Mouse (Mus musculus): ENCODE measurements at regions not wholly inside any gene's neighbourhood (a gene's known extent, or its start where the extent isn't known, plus 50 kb on each side); places are given as distances from the start of the nearest gene placed in this dataset.

DNA sequence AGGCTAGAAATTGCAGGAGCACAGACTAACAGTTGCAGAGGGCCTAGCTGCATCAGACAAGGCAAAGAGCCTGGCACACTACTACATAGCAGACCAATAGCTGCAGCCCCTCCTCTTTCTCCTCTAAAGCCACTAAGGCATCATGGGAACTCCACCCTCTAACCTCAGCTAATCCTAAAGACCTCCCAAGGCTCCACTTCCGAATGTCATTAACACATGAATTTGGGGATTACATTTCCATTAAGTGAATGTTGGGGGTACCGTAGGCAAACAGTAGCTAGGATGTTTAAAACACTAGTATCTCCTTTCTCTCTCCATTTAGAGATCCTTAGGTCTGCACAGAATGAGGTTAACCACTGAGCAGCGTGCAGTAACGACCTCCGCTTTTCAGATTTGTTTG lies 173.1 kb downstream of the Sox4 start:
- no peak for DNase-seq
- no peaks in the 10 kb centered on the region for H3K4me1 ChIP-seq (ENCODE audit: control insufficient read depth, insufficient read depth, low read length)
- H3K27me3 ChIP-seq (ENCODE audit: control insufficient read depth, insufficient read depth, low read length) = no peaks in the 10 kb centered on the region
- WGBS = 83% methylated on average over 5 of the region's 5 CpGs
- H3K27ac ChIP-seq (ENCODE audit: insufficient read depth, low read length) = no peak overlapping the region
- no peak overlapping the region for H3K4me3 ChIP-seq (replicated peaks; ENCODE audit: insufficient read depth, low read depth, low read length)
- no peak for TF ChIP-seq CTCF (IDR thresholded peaks at IDR 0.05; ENCODE audit: borderline replicate concordance, insufficient read depth, low read depth, low read length)
- TF ChIP-seq POLR2A (IDR thresholded peaks at IDR 0.05; ENCODE audit: borderline replicate concordance, insufficient read depth, low read length) = no peak

DNA sequence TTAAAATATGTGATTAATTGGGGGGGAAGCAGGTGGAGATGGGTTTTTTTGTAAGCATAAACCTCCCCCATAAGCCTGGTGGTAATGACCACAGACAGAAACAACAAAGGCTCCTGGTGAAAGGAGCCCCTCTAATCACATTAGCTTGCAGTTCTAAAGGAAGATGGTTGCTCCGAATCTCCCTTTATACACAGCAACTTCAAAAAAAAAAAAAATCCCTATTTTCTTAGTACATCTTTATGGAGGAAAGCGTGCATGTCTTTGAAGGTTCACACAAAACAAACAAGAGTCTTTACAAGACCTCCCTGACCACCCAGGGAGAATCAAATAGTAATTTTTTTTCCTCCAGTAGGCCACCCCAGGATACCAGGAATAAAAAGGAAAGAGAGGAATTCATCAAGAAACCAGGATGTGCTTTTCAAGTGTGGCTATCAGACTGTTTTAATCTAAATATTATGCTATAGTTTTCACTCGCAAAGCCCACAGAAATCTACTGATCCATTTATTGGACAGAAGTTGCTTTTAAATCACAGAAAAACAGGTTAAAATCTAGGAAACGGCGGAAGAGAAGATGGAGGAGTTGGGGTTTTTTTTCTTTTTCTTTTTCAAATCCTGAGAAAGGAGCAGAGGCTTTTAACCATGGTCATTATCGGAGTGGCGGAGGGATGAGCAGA lies 178.2 kb downstream of the Sox4 start:
- Histone ChIP-seq H3K27me3 (ENCODE audit: control insufficient read depth, insufficient read depth, low read length) (no peaks in the 10 kb centered on the region), H3K4me1 (ENCODE audit: control insufficient read depth, insufficient read depth, low read length) (no peaks in the 10 kb centered on the region), H3K4me3 (replicated peaks; ENCODE audit: insufficient read depth, low read depth, low read length) (no peak overlapping the region), H3K27ac (ENCODE audit: insufficient read depth, low read length) (no peak overlapping the region)
- no peak for DNase-seq
- 82% methylated on average over 7 of the region's 7 CpGs for WGBS
- TF ChIP-seq CTCF (IDR thresholded peaks at IDR 0.05; ENCODE audit: borderline replicate concordance, insufficient read depth, low read depth, low read length) (no peak), POLR2A (IDR thresholded peaks at IDR 0.05; ENCODE audit: borderline replicate concordance, insufficient read depth, low read length) (no peak)

DNA sequence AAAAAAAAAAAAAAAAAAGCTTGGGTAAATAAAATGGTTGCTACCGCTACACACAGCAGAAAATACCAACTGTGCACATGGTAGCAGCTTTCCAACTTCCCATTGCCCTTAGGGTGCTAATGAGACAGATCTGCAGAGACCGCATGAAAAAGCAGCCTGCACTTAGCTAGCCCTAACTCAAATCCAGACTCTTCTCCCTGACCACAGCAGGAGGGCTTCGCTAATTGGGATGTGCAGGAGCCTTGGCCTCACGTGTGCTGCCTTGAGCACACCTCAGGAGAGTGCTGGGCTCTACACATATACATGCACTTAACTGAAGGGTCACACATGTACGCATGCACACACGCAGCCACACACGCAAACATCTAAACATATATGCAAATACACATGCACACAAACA lies 178.9 kb downstream of the Sox4 start:
- Histone ChIP-seq H3K27me3 (ENCODE audit: control insufficient read depth, insufficient read depth, low read length) (no peaks in the 10 kb centered on the region), H3K27ac (ENCODE audit: insufficient read depth, low read length) (no peak overlapping the region), H3K4me3 (replicated peaks; ENCODE audit: insufficient read depth, low read depth, low read length) (no peak overlapping the region), H3K4me1 (ENCODE audit: control insufficient read depth, insufficient read depth, low read length) (no peaks in the 10 kb centered on the region)
- TF ChIP-seq POLR2A (IDR thresholded peaks at IDR 0.05; ENCODE audit: borderline replicate concordance, insufficient read depth, low read length) = no peak
- no peak for TF ChIP-seq CTCF (IDR thresholded peaks at IDR 0.05; ENCODE audit: borderline replicate concordance, insufficient read depth, low read depth, low read length)
- no peak for DNase-seq
- WGBS = 65% methylated on average over 7 of the region's 7 CpGs

DNA sequence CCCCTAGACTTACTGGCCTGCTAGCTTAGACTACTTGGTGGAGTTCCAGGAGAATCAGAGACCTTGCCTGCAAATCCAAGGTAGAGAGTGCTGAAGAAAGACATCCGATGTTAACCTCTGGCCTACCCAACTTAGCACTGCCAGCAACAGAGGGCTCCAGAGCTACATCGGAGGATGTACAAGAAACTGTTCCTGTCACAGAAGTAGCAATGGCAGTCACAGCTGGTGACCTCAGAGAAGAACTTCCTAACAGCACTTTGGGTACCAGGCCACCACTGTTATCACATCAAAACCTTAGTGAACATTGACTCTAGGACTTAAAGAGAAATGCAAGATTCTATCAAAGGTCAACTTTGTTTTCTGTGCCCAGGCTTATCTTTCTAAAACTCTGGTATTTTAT lies 180.0 kb downstream of the Sox4 start:
- Histone ChIP-seq H3K4me3 (replicated peaks; ENCODE audit: insufficient read depth, low read depth, low read length) (no peak overlapping the region), H3K27me3 (ENCODE audit: control insufficient read depth, insufficient read depth, low read length) (no peaks in the 10 kb centered on the region), H3K4me1 (ENCODE audit: control insufficient read depth, insufficient read depth, low read length) (no peaks in the 10 kb centered on the region), H3K27ac (ENCODE audit: insufficient read depth, low read length) (no peak overlapping the region)
- TF ChIP-seq POLR2A (IDR thresholded peaks at IDR 0.05; ENCODE audit: borderline replicate concordance, insufficient read depth, low read length) (no peak), CTCF (IDR thresholded peaks at IDR 0.05; ENCODE audit: borderline replicate concordance, insufficient read depth, low read depth, low read length) (no peak)
- 97% methylated on average over 2 of the region's 2 CpGs for WGBS
- no peak for DNase-seq

DNA sequence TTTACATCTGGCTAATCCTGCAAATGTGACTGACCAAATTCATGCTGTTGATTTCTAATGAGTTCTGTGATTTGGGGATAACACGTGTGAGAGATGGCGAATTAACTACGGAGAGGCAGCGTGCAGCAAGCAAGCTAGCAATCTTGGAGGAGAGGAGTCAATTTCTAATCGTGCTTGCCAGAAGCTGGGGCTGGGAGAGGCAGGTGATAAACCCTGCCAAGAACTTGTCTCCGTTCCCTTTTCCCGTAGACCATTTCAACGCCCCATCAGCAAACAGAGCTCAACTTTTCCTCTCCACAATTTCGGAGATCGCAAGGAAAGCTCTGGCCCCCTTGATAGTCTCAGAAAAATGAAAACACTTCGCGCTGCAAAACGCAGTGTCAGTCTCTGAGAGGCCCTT lies 183.0 kb downstream of the Sox4 start:
- no peak overlapping the region for H3K4me3 ChIP-seq (replicated peaks; ENCODE audit: insufficient read depth, low read depth, low read length)
- DNase-seq = no peak
- 23% methylated on average over 13 of the region's 13 CpGs for WGBS
- no peak for TF ChIP-seq POLR2A (IDR thresholded peaks at IDR 0.05; ENCODE audit: borderline replicate concordance, insufficient read depth, low read length)
- no peak for TF ChIP-seq CTCF (IDR thresholded peaks at IDR 0.05; ENCODE audit: borderline replicate concordance, insufficient read depth, low read depth, low read length)
- H3K4me1 ChIP-seq (ENCODE audit: control insufficient read depth, insufficient read depth, low read length) = no peaks in the 10 kb centered on the region
- no peak overlapping the region for H3K27ac ChIP-seq (ENCODE audit: insufficient read depth, low read length)
- no peaks in the 10 kb centered on the region for H3K27me3 ChIP-seq (ENCODE audit: control insufficient read depth, insufficient read depth, low read length)

DNA sequence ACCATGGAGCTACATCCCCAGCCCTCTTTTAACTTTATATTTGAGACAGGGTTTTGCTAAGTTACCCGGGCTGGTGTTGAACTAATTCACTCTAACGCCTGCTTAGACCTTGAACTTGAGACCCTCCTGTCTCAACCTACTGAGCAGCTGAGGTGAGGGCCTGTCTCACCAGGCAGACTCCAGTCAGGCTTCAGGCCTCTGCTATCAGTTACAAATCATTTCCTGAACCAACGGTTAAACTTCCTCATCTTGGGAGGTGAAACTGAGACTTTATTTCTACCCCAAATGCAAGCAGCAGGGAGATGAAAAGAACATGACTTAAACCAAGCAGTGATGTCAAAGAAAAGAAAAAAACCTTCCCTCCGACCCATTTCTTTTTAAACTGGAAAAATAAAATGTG lies 183.5 kb downstream of the Sox4 start:
- no peak overlapping the region for H3K4me3 ChIP-seq (replicated peaks; ENCODE audit: insufficient read depth, low read depth, low read length)
- no peak for DNase-seq
- no peaks in the 10 kb centered on the region for H3K4me1 ChIP-seq (ENCODE audit: control insufficient read depth, insufficient read depth, low read length)
- H3K27ac ChIP-seq (ENCODE audit: insufficient read depth, low read length) = no peak overlapping the region
- TF ChIP-seq POLR2A (IDR thresholded peaks at IDR 0.05; ENCODE audit: borderline replicate concordance, insufficient read depth, low read length) = no peak
- TF ChIP-seq CTCF (IDR thresholded peaks at IDR 0.05; ENCODE audit: borderline replicate concordance, insufficient read depth, low read depth, low read length) = no peak
- no peaks in the 10 kb centered on the region for H3K27me3 ChIP-seq (ENCODE audit: control insufficient read depth, insufficient read depth, low read length)
- 92% methylated on average over 4 of the region's 4 CpGs for WGBS

DNA sequence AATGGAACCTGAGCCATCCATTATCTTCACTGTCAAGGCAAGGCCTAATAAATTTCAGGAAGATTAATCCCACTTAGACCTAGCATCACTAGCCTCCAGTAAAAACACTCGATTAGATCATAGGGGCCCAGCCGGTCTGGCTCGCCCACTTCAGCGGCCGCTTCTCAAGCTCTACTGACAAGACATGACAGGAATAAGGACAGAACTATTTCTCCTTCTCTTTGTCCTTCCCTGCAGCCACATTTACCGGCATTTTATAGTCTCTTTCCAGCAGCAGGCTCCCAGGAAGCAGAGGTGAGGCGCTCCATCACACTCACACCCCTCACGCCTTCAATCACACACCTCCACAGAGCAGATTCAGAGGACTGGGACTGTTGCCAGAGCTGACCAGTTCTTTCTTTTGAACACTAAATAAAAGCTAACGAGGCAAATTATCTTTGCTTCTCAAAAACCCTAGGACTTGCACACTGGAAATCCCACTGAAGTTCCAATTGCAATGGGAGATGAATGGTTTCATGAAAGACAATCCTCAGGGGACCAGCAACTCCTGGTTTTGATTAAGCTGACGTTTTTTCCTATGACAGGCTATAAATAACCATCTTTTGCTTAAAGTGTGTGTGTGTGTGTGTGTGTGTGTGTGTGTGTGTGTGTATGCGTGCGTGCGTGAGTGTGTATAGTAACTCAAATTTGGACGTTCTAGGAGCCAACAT lies 184.6 kb downstream of the Sox4 start:
- DNase-seq = no peak
- Histone ChIP-seq H3K4me1 (ENCODE audit: control insufficient read depth, insufficient read depth, low read length) (no peaks in the 10 kb centered on the region), H3K4me3 (replicated peaks; ENCODE audit: insufficient read depth, low read depth, low read length) (no peak overlapping the region), H3K27ac (ENCODE audit: insufficient read depth, low read length) (no peak overlapping the region), H3K27me3 (ENCODE audit: control insufficient read depth, insufficient read depth, low read length) (no peaks in the 10 kb centered on the region)
- TF ChIP-seq CTCF (IDR thresholded peaks at IDR 0.05; ENCODE audit: borderline replicate concordance, insufficient read depth, low read depth, low read length) = no peak
- TF ChIP-seq POLR2A (IDR thresholded peaks at IDR 0.05; ENCODE audit: borderline replicate concordance, insufficient read depth, low read length) = no peak
- WGBS = 72% methylated on average over 14 of the region's 14 CpGs

DNA sequence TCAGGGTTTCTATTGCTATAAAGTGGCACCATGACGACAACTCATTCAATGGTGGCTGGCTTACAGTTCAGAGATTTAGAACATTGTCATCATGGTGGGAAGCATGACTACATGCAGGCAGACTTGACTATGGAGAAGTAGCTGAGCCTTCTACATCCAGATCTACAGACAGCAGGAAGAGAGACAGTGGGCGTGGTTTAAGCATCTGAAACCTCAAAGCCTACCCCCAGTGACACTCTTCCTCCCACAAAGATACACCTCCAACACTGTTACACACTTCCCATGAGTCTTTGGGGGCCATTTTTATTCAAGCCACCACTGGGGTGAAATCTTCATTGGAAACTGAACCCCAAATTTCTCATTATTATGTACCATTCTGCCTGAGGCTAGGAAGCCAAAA lies 191.0 kb downstream of the Sox4 start:
- H3K27ac ChIP-seq (ENCODE audit: insufficient read depth, low read length) = no peak overlapping the region
- H3K4me1 ChIP-seq (ENCODE audit: control insufficient read depth, insufficient read depth, low read length) = no peaks in the 10 kb centered on the region
- WGBS = 93% methylated on average over 2 of the region's 2 CpGs
- TF ChIP-seq POLR2A (IDR thresholded peaks at IDR 0.05; ENCODE audit: borderline replicate concordance, insufficient read depth, low read length) = no peak
- TF ChIP-seq CTCF (IDR thresholded peaks at IDR 0.05; ENCODE audit: borderline replicate concordance, insufficient read depth, low read depth, low read length) = no peak
- DNase-seq = no peak
- no peak overlapping the region for H3K4me3 ChIP-seq (replicated peaks; ENCODE audit: insufficient read depth, low read depth, low read length)
- H3K27me3 ChIP-seq (ENCODE audit: control insufficient read depth, insufficient read depth, low read length) = no peaks in the 10 kb centered on the region
